Mouse (Mus musculus) heart, embryonic 11.5 days (tissue): Measurements from ENCODE around the gene Npb. TPM values are rescaled to one million over a fixed set of nuclear protein-coding genes. Genes with fewer than 3 reads are reported as not detected.

Experiments
- ATAC-seq: fragments of 200-750 bp; cut with Nextera tagmentation; replicated peaks from 2 replicates; pipeline ENCODE4 v1.8.0; 2017; ENCODE audit warnings: moderate library complexity; ENCODE audit not compliant: insufficient number of reproducible peaks, low FRiP score, low TSS enrichment
- H3K27ac ChIP-seq: fragments of 300-500 bp; sonication (generic); 2 replicates; pipeline ENCODE4 v1.5.1; 2014; ENCODE audit warnings: mild to moderate bottlenecking, low read depth, low read length
- H3K27me3 ChIP-seq: fragments of 300-500 bp; sonication (generic); 2 replicates; pipeline ENCODE4 v1.6.1; 2014; ENCODE audit warnings: mild to moderate bottlenecking, low read length, mixed read lengths; ENCODE audit not compliant: control insufficient read depth, insufficient read depth
- H3K36me3 ChIP-seq: fragments of 300-500 bp; sonication (generic); 2 replicates; pipeline ENCODE4 v1.6.1; 2014; ENCODE audit warnings: mild to moderate bottlenecking, low read length, moderate library complexity, mixed read lengths; ENCODE audit not compliant: control insufficient read depth, insufficient read depth
- H3K4me1 ChIP-seq: fragments of 300-500 bp; sonication (generic); 2 replicates; pipeline ENCODE4 v1.6.1; 2014; ENCODE audit warnings: low read length; ENCODE audit not compliant: control insufficient read depth, insufficient read depth
- H3K4me2 ChIP-seq: fragments of 300-500 bp; sonication (generic); 2 replicates; pipeline ENCODE4 v1.6.1; 2014; ENCODE audit warnings: mild to moderate bottlenecking, moderate library complexity
- H3K4me3 ChIP-seq: fragments of 300-500 bp; sonication (generic); 2 replicates; pipeline ENCODE4 v1.5.1; 2014; ENCODE audit warnings: low read depth, low read length
- H3K9ac ChIP-seq: fragments of 300-500 bp; sonication (generic); 2 replicates; pipeline ENCODE4 v1.6.1; 2014; ENCODE audit warnings: mild to moderate bottlenecking, low read depth, low read length, moderate library complexity
- H3K9me3 ChIP-seq: fragments of 300-500 bp; sonication (generic); replicated peaks from 2 replicates; pipeline ENCODE4 v1.6.1; 2016; ENCODE audit warnings: low read length; ENCODE audit not compliant: control insufficient read depth
- WGBS: fragments of 180-500 bp; shearing (Covaris S2); extraction: QIAGEN DNeasy Blood & Tissue Kit; methylation state at CpG from one replicate; pipeline ENCODE4 v1.1.7; 2014; ENCODE audit not compliant: insufficient replicate concordance; 5-methylcytosine and 5-hydroxymethylcytosine counted together
- polyA plus RNA-seq: library from polyadenylated mRNA; unstranded; fragments of >200 nt; fragmentation: Nextera tagmentation; extraction: Ambion mirVana; gene quantifications from 2 replicates; pipeline ENCODE4 v1.2.1, GENCODE M21; 2014

Gene Npb
- polyA plus RNA-seq, 1 experiment from 2014 or later: 8.8 TPM

DNA sequence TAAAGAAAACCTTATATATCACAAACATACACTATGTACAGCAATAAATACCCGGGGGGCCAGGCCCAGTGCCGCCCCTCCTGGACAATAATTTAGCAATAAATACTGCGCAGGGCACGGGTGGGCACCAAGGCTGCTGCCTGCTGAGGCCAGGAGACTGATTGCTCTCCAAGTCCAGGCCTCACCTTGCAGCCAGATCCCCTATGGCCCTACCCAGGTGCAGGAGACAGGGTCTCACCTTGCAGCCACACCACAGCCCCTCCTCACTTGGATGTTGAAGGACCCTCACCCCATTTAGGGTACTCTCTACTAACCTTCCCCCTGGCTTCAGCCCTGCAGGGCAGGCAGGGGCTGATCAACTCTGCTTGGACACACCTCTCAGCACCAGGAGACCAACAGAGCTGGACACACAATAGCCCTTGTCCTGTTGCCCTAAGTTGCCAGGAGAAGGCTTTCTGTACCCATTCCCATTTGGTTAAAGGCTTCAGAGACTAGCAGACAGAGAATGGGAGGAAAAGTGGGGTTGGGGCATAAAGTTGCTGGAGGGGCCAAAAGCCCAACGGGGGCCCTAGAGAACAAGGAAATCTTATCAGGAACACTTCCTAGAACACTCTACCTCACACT is 17.0 kb downstream of the Npb start, which contains the start of gene Sirt7:
TSS of gene Sirt7 (minus strand) at position 89 of the 624 bp plus-strand sequence.
- Histone ChIP-seq H3K27me3 (no peaks in the 10 kb centered on the region), H3K4me1 (peaks cover 29% of the 10 kb centered on the region), H3K27ac (peak within 1 kb of the TSS; percentile 84), H3K36me3 (peaks cover 15% of the 10 kb centered on the region; the same call in 1 of the 2 replicates), H3K4me3 (peak within 1 kb of the TSS; percentile 99), H3K9me3 (no peaks in the 10 kb centered on the region), H3K9ac (peak within 1 kb of the TSS; percentile 86), H3K4me2 (peak within 1 kb of the TSS; percentile 94)
- ATAC-seq: peak; percentile 7; the same call in 1 of the 2 replicates
- WGBS: 24% methylated on average over 5 of the region's 5 CpGs

DNA sequence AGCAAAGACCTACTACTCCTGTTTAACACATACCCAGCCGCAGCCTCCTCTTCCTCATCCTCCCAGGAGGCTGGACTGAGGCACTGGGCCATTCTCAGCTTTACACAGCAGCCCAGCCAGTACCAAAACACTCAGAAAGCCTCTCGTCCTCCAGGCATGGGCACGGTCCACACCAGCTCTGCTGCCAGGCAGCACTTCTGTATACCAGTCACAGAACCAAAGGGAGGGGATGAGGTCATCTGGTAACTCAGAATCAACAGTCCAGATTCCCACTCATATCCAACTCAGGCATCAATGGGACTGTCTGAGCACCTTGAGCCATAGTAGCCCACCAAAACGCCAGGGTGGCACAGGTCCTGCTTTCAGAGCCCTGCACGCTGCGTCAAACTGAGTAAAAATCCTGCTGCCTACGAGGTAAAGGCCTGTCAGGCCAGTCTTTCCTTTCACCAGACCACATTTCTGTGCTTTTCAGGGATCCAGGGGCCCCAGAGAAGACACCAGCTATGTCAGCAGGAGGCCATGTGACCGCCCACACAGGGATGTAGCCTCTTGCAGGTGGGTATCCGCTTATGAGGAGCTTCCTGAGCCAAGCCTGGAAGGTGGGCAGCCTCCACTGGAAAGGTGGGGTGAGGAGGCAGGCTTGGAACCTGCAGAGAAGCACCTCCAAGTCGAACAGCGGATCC is 18.6 kb downstream of the Npb start:
- WGBS: 92% methylated on average over 11 of the region's 11 CpGs
- ATAC-seq: no peak
- no peaks in the 10 kb centered on the region for H3K9me3 ChIP-seq
- no peak overlapping the region for H3K4me3 ChIP-seq
- H3K4me2 ChIP-seq: 0 out of 2 replicates have a peak overlapping the region, but pooled peaks have one; percentile 6
- H3K9ac ChIP-seq: no peak overlapping the region
- no peak overlapping the region for H3K27ac ChIP-seq
- H3K36me3 ChIP-seq: peaks cover 11% of the 10 kb centered on the region; the same call in 1 of the 2 replicates
- H3K27me3 ChIP-seq: no peaks in the 10 kb centered on the region
- H3K4me1 ChIP-seq: peaks cover 45% of the 10 kb centered on the region

DNA sequence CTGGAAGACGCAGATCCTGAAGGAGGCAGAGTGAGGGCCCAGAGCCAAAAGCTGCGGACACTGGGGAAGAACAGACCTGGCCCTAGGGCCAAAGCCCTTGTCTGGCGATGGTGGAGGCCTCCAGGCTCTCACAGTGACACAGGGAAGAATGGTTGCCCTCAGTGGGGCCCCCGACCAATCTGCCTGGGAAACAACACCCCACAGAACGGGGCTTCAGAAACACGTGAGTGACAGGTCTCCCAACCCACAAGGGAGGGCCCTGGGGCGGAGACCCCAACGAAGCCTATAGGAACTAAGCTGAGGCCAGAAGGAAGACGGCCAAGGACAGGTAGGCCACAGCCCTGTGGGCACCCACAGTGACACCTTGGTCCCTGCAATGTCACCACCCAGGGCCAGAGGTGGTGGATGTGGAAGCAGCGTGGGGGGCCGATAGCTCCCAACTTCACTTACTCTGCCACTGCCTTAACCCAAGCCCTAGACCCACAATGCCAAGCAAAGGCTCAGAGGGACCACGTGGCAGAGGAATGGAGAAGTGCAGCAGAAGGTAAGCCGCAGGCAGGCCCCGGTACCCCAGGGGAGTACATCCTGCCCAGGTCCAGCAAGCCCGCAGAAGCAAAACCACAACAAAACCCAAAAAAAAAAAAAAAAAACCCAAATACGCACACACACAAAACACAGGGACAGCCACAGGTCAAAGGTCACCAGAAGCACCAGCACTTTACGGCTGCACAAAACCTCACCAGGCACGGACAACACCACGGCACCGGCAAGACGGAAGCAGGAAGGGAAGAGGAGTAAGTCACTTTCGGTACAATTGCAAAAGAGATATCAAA is 19.4 kb downstream of the Npb start:
- H3K4me2 ChIP-seq: 0 out of 2 replicates have a peak overlapping the region, but pooled peaks have one; percentile 6

DNA sequence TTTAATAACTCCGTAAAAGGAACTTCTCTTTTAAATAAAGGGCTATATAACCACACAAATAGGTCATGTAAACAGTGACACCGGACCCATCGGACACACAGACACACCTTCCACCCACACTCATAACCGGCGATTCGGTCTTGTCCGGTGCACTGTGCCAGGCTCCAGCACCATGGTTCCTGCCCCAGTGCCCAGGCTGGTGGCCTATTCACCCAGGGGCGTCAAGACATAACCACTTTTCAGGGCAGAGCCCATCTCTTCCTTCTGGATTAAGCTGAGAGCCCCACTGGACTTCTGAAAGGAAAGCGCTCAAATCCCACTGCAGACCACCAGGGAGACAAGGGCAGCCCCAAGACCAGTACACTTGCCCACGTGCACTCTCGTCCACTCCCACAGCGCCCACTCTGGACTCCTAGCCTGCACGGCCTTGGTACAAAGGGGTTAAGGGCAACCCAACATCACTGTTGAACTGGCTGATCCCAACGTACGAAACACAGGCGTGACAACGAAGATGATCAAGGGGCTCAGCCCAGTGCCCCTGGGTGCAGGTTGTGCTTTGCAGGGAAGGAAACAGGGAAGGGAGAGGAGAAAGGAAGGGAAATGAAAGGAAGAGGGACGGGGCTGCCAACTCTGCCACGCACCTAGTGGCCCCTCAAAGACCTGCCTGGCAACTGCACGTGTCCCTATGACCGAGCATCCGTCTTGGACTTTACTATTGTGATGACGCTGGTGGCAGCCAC is 20.5 kb downstream of the Npb start:
- H3K27ac ChIP-seq: no peak overlapping the region
- peaks cover 9% of the 10 kb centered on the region; the same call in 1 of the 2 replicates for H3K36me3 ChIP-seq
- H3K4me2 ChIP-seq: peak overlapping the region; percentile 4; the same call in 1 of the 2 replicates
- 93% methylated on average over 23 of the region's 23 CpGs for WGBS
- no peaks in the 10 kb centered on the region for H3K9me3 ChIP-seq
- H3K27me3 ChIP-seq: no peaks in the 10 kb centered on the region
- no peak overlapping the region for H3K9ac ChIP-seq
- H3K4me1 ChIP-seq: peaks cover 49% of the 10 kb centered on the region
- H3K4me3 ChIP-seq: no peak overlapping the region
- ATAC-seq: no peak

More for the DNA sequence above, 19.4 kb downstream of the Npb start:
- Histone ChIP-seq H3K9me3 (no peaks in the 10 kb centered on the region), H3K27ac (no peak overlapping the region), H3K4me1 (peaks cover 50% of the 10 kb centered on the region), H3K9ac (no peak overlapping the region), H3K4me3 (no peak overlapping the region), H3K27me3 (no peaks in the 10 kb centered on the region), H3K36me3 (peaks cover 9% of the 10 kb centered on the region; the same call in 1 of the 2 replicates)
- 80% methylated on average over 22 of the region's 22 CpGs for WGBS
- ATAC-seq: no peak

DNA sequence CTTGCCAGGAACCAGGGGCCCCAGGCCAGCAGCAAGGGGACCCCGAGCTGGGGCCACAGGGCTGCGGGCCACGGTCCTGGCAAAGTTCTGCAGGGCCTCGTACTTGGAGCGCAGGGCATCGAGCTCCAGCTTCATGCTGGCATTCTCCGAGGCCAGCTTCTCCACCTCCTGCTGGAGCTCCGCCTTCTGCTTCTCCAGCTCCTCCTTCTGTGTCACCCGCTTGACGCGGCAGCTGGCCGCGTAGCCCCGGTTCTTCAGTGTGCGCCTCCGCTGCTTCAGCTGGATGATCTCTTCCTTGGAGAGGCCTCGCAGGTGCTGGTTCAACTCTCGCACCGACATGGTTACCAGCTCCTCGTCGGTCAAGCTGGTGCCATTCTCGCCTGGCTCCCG is 21.1 kb downstream of the Npb start:
- Histone ChIP-seq H3K27me3 (no peaks in the 10 kb centered on the region), H3K4me2 (peak overlapping the region; percentile 91), H3K4me3 (peak overlapping the region; percentile 92; the same call in 1 of the 2 replicates), H3K9ac (no peak overlapping the region), H3K27ac (peak overlapping the region; percentile 83), H3K9me3 (no peaks in the 10 kb centered on the region), H3K4me1 (peaks cover 47% of the 10 kb centered on the region), H3K36me3 (peaks cover 9% of the 10 kb centered on the region; the same call in 1 of the 2 replicates)
- WGBS: 74% methylated on average over 23 of the region's 23 CpGs
- no peak for ATAC-seq

DNA sequence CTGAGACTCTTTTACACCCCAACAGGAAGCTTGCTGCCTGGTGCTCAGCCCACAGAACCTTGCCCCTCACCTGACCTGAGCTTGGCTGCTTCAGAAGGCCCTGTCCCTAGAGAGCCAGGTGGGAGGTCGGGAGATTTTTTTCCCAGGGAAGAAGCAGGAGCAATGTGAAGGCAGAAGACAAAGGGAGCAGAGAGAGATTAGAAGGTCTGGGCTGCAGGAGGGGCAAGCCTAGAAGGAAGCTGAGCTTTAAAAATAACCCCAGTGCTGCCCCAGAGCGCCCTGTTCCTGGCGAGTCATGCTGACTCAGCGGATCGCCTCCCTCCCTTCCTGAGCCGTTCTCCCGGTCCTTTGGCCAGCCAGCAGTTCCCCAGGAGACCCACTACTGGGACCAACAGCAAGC is 21.6 kb downstream of the Npb start:
- Histone ChIP-seq H3K36me3 (peaks cover 9% of the 10 kb centered on the region; the same call in 1 of the 2 replicates), H3K4me2 (peak overlapping the region; percentile 91), H3K4me1 (peaks cover 45% of the 10 kb centered on the region), H3K27me3 (no peaks in the 10 kb centered on the region), H3K9me3 (no peaks in the 10 kb centered on the region), H3K4me3 (peak overlapping the region; percentile 92), H3K27ac (peak overlapping the region; percentile 83), H3K9ac (peak overlapping the region; percentile 69)
- 4% methylated on average over 7 of the region's 7 CpGs for WGBS
- ATAC-seq: peak; percentile 42

DNA sequence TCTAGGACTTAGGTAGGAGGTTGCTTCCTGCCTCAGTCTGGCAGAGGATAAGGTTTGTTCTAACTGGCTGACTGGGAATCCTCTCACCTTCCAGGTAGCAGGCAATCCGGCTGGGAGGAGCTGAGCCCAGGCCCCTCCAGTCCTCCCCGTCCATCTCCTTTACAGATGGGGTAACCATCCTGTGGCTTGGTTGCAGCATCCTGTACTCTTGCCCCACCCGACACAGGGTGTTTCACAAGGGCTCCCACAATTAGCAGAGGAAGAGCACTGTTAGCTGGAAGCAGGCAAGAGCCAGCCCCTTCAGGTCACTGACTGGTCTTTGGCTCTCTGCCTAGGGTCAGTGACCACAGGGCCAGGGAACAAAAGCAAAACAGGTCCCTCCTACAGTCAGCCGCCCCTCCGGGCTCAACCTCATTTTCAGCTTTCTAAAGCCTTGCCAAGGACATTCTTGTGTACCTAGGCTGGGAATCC is 22.2 kb downstream of the Npb start:
- H3K36me3 ChIP-seq: peaks cover 9% of the 10 kb centered on the region; the same call in 1 of the 2 replicates
- 47% methylated on average over 5 of the region's 5 CpGs for WGBS
- H3K9me3 ChIP-seq: no peaks in the 10 kb centered on the region
- peaks cover 41% of the 10 kb centered on the region for H3K4me1 ChIP-seq
- no peak for ATAC-seq
- no peaks in the 10 kb centered on the region for H3K27me3 ChIP-seq
- peak overlapping the region; percentile 83 for H3K27ac ChIP-seq
- H3K9ac ChIP-seq: peak overlapping the region; percentile 69
- H3K4me2 ChIP-seq: peak overlapping the region; percentile 91
- peak overlapping the region; percentile 92 for H3K4me3 ChIP-seq
